Comparison of ENCODE assay signal across 1 mouse cellular context in genomic region chrX:142967067-142967466, GRCm38 (mm10).
TF ChIP-seq lines count a peak whose summit lies in the region.

No protein-coding gene starts in this region.

TF ChIP-seq in CH12.LX, 34 proteins besides CTCF, POLR2A, EP300 and RAD21 (continued from another document):
- TF ChIP-seq MAX (IDR thresholded peaks at IDR 0.05; ENCODE audit: low read length) = no peak
